Mouse (Mus musculus) hindbrain, embryonic 11.5 days (tissue): ENCODE measurements at regions not wholly inside any gene's neighbourhood (a gene's known extent, or its start where the extent isn't known, plus 50 kb on each side); places are given as distances from the start of the nearest gene placed in this dataset.

Experiments used
- ATAC-seq: fragments of 200-750 bp; cut with Nextera tagmentation; 2 replicates; pipeline ENCODE4 v1.8.0; 2017; ENCODE audit warnings: mild to moderate bottlenecking, moderate TSS enrichment, moderate library complexity; ENCODE audit not compliant: low FRiP score
- DNase-seq: peaks from one replicate; pipeline ENCODE4 v3.0.0-alpha.2; 2015; ENCODE audit warnings: low spot score
- H3K27ac ChIP-seq: fragments of 300-500 bp; sonication (generic); 2 replicates; pipeline ENCODE4 v1.5.1; 2014; ENCODE audit warnings: mild to moderate bottlenecking, low read depth, low read length
- H3K27me3 ChIP-seq: fragments of 300-500 bp; sonication (generic); 2 replicates; pipeline ENCODE4 v1.6.1; 2014; ENCODE audit warnings: mild to moderate bottlenecking, low read length, moderate library complexity, mixed read lengths; ENCODE audit not compliant: control insufficient read depth, insufficient read depth
- H3K36me3 ChIP-seq: fragments of 300-500 bp; sonication (generic); 2 replicates; pipeline ENCODE4 v1.6.1; 2014; ENCODE audit warnings: mild to moderate bottlenecking, low read length, moderate library complexity, mixed read lengths; ENCODE audit not compliant: control insufficient read depth, insufficient read depth
- H3K4me1 ChIP-seq: fragments of 300-500 bp; sonication (generic); replicated peaks from 2 replicates; pipeline ENCODE4 v1.6.1; 2014; ENCODE audit warnings: low read length, mixed read lengths; ENCODE audit not compliant: control insufficient read depth, insufficient read depth
- H3K4me2 ChIP-seq: fragments of 300-500 bp; sonication (generic); replicated peaks from 2 replicates; pipeline ENCODE4 v1.6.1; 2014; ENCODE audit warnings: mild to moderate bottlenecking, low read depth, low read length
- H3K4me3 ChIP-seq: fragments of 300-500 bp; sonication (generic); 2 replicates; pipeline ENCODE4 v1.5.1; 2014; ENCODE audit warnings: low read depth, low read length
- H3K9ac ChIP-seq: fragments of 300-500 bp; sonication (generic); 2 replicates; pipeline ENCODE4 v1.6.1; 2014; ENCODE audit warnings: low read depth, low read length
- H3K9me3 ChIP-seq: fragments of 300-500 bp; sonication (generic); 2 replicates; pipeline ENCODE4 v1.6.1; 2016; ENCODE audit warnings: low read length; ENCODE audit not compliant: control insufficient read depth
- WGBS: fragments of 180-500 bp; shearing (Covaris S2); extraction: QIAGEN DNeasy Blood & Tissue Kit; methylation state at CpG from one replicate; pipeline ENCODE4 v1.1.7; 2014; 5-methylcytosine and 5-hydroxymethylcytosine counted together

DNA sequence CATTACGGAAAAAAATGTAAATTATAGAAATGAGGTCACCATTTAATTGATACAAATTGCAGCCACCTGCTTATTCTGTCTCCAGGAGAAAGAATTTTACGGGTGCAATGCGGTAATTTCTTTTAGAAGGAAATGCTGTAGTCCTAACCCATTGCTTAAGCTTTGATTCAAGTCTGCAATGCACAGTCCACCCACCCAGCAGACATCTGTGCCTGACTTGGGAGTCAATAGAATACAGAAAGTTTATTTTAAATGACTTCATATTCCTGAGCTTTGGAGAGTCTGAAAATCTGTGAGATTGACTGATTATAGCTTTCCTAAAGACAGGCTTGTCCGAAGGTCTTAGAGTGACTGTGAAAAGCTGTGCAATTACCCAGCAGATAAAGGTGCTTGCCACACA is 693.8 kb upstream of the Tmem132c start:
- ATAC-seq (no peak), DNase-seq (no peak)
- H3K4me1 ChIP-seq: no peaks in the 10 kb centered on the region
- no peak overlapping the region for H3K9ac ChIP-seq
- H3K9me3 ChIP-seq: no peaks in the 10 kb centered on the region
- no peak overlapping the region for H3K4me3 ChIP-seq
- 92% methylated on average over 4 of the region's 4 CpGs for WGBS
- no peak overlapping the region for H3K27ac ChIP-seq
- no peak overlapping the region for H3K4me2 ChIP-seq
- H3K36me3 ChIP-seq: no peaks in the 10 kb centered on the region
- no peaks in the 10 kb centered on the region for H3K27me3 ChIP-seq

DNA sequence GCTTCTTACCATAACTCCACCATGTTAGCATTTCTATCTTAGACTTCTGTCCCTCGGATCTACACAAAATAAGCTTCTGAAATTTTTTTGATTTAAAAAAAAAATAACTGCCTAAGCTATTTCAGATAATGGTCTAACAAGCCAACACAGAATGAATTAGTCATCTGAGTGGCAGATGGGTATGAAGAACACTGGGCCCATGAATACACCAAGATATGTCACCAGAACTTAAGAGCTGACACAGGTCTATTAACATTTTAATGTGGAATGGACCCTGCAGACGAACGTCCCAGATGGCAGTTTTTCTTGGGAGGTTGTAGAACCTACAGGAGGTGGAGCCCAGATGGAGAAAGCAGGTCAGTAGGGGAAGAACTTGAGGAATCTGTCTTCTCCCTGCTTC is 689.9 kb upstream of the Tmem132c start:
- DNase-seq: no peak

DNA sequence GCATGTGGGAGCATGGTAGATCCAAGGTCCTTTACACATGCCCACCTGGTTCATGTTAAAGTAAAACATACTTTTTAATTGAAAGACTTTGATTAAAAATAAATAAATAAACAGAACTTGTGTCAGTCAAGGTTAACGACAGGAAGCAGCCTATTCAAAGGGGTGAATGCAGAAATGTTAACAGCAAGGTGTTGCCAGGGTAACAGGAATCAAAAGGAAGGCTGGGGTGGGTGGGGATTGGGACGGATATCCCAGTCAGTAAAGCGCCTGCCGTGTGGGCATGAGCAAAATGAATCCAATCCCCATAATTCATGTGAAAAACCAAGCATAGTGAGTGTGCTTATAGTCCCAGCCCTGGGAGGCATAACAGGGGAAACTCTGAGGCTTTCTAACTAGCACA is 682.6 kb upstream of the Tmem132c start:
- Histone ChIP-seq H3K4me2 (no peak overlapping the region), H3K4me3 (no peak overlapping the region), H3K27ac (no peak overlapping the region), H3K4me1 (no peaks in the 10 kb centered on the region), H3K27me3 (no peaks in the 10 kb centered on the region), H3K36me3 (no peaks in the 10 kb centered on the region), H3K9me3 (no peaks in the 10 kb centered on the region), H3K9ac (no peak overlapping the region)
- WGBS: 49% methylated on average over 4 of the region's 4 CpGs
- ATAC-seq: no peak
- DNase-seq: no peak

More for the DNA sequence above, 689.9 kb upstream of the Tmem132c start:
- Histone ChIP-seq H3K27me3 (no peaks in the 10 kb centered on the region), H3K4me3 (no peak overlapping the region), H3K4me1 (no peaks in the 10 kb centered on the region), H3K9me3 (no peaks in the 10 kb centered on the region), H3K4me2 (no peak overlapping the region), H3K9ac (no peak overlapping the region), H3K27ac (no peak overlapping the region), H3K36me3 (no peaks in the 10 kb centered on the region)
- ATAC-seq: no peak
- WGBS: 76% methylated on average over 3 of the region's 3 CpGs

DNA sequence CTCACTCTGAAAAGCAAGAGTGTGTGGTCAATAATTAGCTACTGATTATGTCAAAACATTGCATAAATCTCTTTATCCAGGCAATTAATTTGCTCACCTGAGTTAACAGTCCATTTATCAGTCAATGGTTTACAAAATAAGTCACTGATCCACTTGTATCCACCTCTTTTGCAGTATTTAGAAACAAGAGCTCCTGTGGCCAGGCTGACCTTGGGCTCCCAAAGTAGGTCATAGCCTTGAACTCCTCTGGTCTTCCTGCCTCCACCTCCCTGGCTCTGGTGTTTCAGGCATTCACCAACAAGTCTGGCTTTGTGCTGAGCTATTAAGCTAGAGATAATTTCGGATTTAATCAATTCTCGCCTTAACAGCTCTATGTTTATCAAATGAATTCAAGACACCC is 675.8 kb upstream of the Tmem132c start:
- Histone ChIP-seq H3K4me1 (no peaks in the 10 kb centered on the region), H3K9me3 (no peaks in the 10 kb centered on the region), H3K36me3 (no peaks in the 10 kb centered on the region), H3K4me3 (no peak overlapping the region), H3K4me2 (no peak overlapping the region), H3K9ac (no peak overlapping the region), H3K27me3 (no peaks in the 10 kb centered on the region), H3K27ac (no peak overlapping the region)
- DNase-seq (no peak), ATAC-seq (no peak)
- 87% methylated on average over 2 of the region's 2 CpGs for WGBS

DNA sequence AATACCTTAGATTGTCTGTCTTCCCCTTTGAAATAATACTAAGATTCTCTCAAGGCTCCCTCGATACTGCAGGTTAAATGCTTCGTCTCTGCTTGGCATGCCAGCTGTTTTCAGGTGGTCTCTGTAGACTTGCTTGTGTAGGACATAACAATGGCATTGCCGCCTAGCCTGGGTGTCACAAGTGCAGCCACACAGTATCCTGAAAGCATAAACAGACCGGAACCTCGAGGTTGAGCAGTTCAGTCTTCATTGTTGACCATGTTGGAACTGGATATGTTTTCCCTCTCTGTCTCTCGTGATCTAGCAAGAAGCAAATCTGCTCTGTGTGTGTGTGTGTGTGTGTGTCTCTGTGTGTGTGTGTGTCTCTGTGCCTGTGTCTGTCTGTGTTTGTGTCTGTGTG is 675.4 kb upstream of the Tmem132c start:
- Histone ChIP-seq H3K4me2 (no peak overlapping the region), H3K9me3 (no peaks in the 10 kb centered on the region), H3K27ac (no peak overlapping the region), H3K9ac (no peak overlapping the region), H3K4me3 (no peak overlapping the region), H3K4me1 (no peaks in the 10 kb centered on the region), H3K27me3 (no peaks in the 10 kb centered on the region), H3K36me3 (no peaks in the 10 kb centered on the region)
- no peak for ATAC-seq
- WGBS: 81% methylated on average over 6 of the region's 6 CpGs
- DNase-seq: no peak

DNA sequence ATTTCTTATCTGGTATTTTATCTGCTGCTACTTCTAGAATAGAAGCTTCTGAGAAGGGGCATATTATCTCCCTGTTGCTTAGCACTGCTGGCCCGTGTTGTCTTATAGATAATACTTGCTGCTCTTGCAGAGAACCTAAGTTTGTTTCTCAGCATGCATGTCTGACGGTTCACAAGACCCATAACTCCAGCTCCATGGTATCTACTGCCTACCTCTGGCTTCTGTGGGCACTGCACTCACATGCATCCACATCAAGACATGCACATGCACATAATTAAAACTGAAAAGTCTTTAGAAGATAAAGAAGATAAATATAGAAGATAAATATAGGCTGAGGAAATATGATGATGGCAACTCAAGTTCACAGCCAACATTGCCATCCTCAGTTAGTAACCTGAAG is 667.8 kb upstream of the Tmem132c start:
- Histone ChIP-seq H3K4me2 (no peak overlapping the region), H3K9ac (no peak overlapping the region), H3K36me3 (no peaks in the 10 kb centered on the region), H3K4me1 (no peaks in the 10 kb centered on the region), H3K9me3 (no peaks in the 10 kb centered on the region), H3K27me3 (no peaks in the 10 kb centered on the region), H3K27ac (no peak overlapping the region), H3K4me3 (no peak overlapping the region)
- DNase-seq (no peak), ATAC-seq (no peak)
- WGBS: 78% methylated on average over 2 of the region's 2 CpGs

DNA sequence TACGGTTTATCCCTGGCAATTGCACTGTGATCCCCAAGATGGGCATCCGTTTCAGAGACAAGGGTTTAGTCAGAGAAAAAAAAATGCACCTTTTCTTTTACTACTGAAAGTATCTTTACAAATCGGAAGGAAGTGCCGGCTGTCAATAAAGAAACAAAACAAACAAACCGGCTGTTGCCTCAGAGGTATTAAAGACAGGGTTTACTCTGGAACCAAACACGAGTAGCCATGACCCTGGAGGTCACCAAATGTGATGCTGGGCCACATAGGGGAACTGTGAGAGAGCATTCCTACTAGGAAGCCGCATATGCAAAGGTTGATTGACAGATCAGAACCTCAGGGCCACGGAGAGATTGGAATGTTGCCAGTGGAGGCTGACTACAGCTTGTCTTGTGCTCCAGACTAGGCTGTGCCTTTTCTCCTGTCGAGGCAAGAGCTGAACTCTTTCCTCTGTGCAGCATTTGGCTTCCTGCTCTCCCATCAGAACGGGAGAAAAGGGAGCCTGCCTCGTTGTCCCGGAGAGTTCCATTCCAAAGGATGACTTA is 643.8 kb upstream of the Tmem132c start:
- WGBS: 60% methylated on average over 12 of the region's 12 CpGs
- no peaks in the 10 kb centered on the region for H3K9me3 ChIP-seq
- no peaks in the 10 kb centered on the region for H3K36me3 ChIP-seq

DNA sequence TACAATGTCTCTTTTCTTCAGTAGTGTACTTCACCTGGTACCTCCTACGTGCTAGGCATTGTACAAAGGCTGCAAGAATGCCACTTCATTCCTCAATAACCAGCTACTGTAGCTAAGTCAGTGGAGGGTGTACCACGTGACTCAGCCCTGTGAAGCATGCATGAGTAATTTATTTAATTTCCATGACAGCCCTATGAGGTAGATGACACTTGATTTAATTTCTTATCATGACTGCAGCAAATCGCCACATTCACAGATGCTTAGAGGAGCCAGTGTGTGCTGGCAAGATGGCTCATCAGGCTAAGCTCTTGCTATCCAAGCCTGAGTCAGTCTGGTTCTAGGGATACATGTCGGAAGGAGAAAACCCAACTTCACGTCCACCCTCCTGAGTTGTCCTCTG is 642.0 kb upstream of the Tmem132c start:
- Histone ChIP-seq H3K36me3 (no peaks in the 10 kb centered on the region), H3K9ac (no peak overlapping the region), H3K4me3 (no peak overlapping the region), H3K27ac (no peak overlapping the region), H3K4me2 (no peak overlapping the region), H3K9me3 (no peaks in the 10 kb centered on the region), H3K4me1 (no peaks in the 10 kb centered on the region), H3K27me3 (no peaks in the 10 kb centered on the region)
- DNase-seq (no peak), ATAC-seq (no peak)
- 84% methylated on average over 5 of the region's 5 CpGs for WGBS

More for the DNA sequence above, 643.8 kb upstream of the Tmem132c start:
- Histone ChIP-seq H3K27me3 (no peaks in the 10 kb centered on the region), H3K9ac (no peak overlapping the region), H3K4me3 (no peak overlapping the region), H3K4me1 (no peaks in the 10 kb centered on the region), H3K27ac (no peak overlapping the region), H3K4me2 (no peak overlapping the region)
- ATAC-seq (no peak), DNase-seq (no peak)

DNA sequence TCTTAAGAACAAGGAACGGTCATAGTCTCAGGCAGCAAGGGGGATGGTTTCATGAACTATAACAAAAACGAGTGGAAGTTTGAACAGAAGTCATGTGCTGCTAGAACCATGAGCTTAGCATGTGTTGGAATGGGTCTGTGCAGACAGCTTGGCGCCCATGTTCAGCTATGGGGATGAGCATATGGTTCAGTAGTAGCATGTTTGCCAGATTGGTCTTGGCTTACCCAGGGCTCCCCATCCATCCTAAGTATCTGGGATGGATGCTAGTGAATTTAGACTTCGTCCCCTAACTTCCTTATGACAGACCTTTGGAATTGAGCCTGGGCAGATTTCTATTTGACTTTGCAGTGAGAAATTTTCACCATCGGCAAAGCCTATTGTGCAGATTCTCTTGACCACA is 634.9 kb upstream of the Tmem132c start:
- 81% methylated on average over 5 of the region's 5 CpGs for WGBS
- no peaks in the 10 kb centered on the region for H3K9me3 ChIP-seq
- H3K4me2 ChIP-seq: no peak overlapping the region

More for the DNA sequence above, 634.9 kb upstream of the Tmem132c start:
- no peak overlapping the region for H3K9ac ChIP-seq
- ATAC-seq: no peak
- DNase-seq: no peak
- no peaks in the 10 kb centered on the region for H3K4me1 ChIP-seq
- no peaks in the 10 kb centered on the region for H3K27me3 ChIP-seq
- no peak overlapping the region for H3K4me3 ChIP-seq
- no peak overlapping the region for H3K27ac ChIP-seq
- H3K36me3 ChIP-seq: no peaks in the 10 kb centered on the region
